Mouse (Mus musculus): Measurements from ENCODE around the gene Ccsap.

- TF ChIP-seq CTCF (IDR thresholded peaks at IDR 0.05; ENCODE audit: low read depth) (no peak), EP300 (IDR thresholded peaks at IDR 0.05; ENCODE audit: low read depth) (no peak)
These were observed 14.0 kb downstream of the Ccsap start for GRCm38 (mm10) chr8:123845991-123846390.
